Comparison of ENCODE assay signal across 13 mouse cellular contexts in the genomic region with DNA sequence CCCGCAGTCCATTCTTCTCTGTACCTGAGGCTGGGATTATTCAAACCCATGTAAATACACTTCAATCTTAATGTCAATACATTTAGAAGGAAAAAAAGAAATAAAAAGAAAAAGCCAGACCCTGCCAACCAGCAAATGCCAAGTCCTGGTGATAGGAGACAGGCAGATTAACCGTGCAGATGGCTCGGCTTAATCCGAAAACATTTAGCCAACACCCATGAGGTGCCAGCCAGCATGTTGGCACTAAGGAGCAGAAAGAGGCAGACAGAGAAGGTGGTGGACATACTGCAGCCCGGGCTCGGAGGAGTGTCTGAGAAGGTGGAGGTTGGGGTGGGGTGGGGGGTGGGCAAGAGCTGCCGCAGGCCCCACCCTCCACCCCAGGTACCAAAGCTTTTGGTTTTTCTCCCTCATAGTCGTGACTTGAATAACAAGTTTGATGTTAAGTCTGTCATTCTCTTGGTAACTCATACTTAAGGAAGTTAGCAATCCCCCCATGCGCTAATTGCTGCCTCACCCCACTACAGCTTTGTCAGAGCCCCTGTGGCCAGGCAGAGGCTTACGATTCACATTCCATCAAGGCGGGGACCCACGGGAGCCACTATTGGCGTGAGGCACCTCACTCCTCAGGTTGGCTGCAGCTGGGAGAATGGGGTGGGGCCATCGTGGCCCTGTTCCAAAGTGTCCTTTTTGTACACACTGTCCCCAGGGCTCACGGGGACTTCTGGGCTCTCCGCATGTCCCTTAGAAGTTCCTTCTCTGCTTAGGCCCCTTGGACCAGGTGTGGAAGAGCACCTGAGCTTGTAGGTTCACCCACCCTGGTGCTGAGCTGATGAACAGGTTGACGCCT.
A peak's percentile ranks its signal among the peaks of the same experiment; 100 is the strongest.
DNase-seq lines count a peak whose midpoint lies in the region; ATAC-seq and TF ChIP-seq lines count a peak whose summit lies in the region.
"Had no signal": no experiment of that assay in that cellular context is flagged by ENCODE, and none has a peak within 500 bp of the region (broad histone marks: within the 10 kb centered on the region; RNA-seq: fewer than 3 reads in every experiment).

No protein-coding gene starts in this region.

- no peak for TF ChIP-seq CTCF in layer of hippocampus, adult 2 months (conservative IDR thresholded peaks at IDR 0.05)

- H3K27ac ChIP-seq in layer of hippocampus, adult 2 months, result no peak overlapping the region
- H3K27ac ChIP-seq: midbrain, embryonic 13.5 days had no signal

- no peak overlapping the region for H3K4me3 ChIP-seq in layer of hippocampus, adult 2 months
- H3K4me3 ChIP-seq: midbrain, embryonic 13.5 days had no signal

- DNase-seq in cerebellum, adult 11 months, result peak; percentile 72
- DNase-seq in layer of hippocampus, postnatal 10 days (ENCODE audit: low spot score in 2 of 2), result peak; percentile 74 to 76
- no peak for DNase-seq in layer of hippocampus, adult 2 months (ENCODE audit: low spot score in 2 of 2)
- peak; percentile 35 for DNase-seq in ZHBTc4 (ENCODE audit: low read depth, low spot score)
- peak; percentile 94 to 96 for DNase-seq in cerebellum, postnatal 10 days
- DNase-seq in spleen, postnatal 14 days (ENCODE audit: low spot score in 2 of 2), result no peak
- DNase-seq in retina, embryonic 14.5 days (ENCODE audit: low spot score), result no peak
- DNase-seq: adrenal gland, postnatal 25 days; gastrocnemius, postnatal 36 days; kidney, adult 2 months; liver, postnatal 0 days had no signal

- ATAC-seq in cerebellum, adult (ENCODE audit: insufficient number of reproducible peaks, low FRiP score, low TSS enrichment), result no peak
- ATAC-seq: liver, postnatal 0 days; midbrain, embryonic 13.5 days had no signal

Comparison
In these comparisons a context has a peak if more than half of its experiments do, and no peak if none do; other contexts are left out.
1. DNase-seq: peak in cerebellum, adult 11 months (single experiment), layer of hippocampus, postnatal 10 days (2 of 2), ZHBTc4 (single experiment) and cerebellum, postnatal 10 days (2 of 2); none in layer of hippocampus, adult 2 months (0 of 2), spleen, postnatal 14 days (0 of 2) and retina, embryonic 14.5 days (single experiment).